Mouse (Mus musculus): ENCODE data around the gene Prkch.

GRCm38 (mm10) chr12:73632671-73633244 lies 48.2 kb downstream of the Prkch start:
- TF ChIP-seq CTCF (IDR thresholded peaks at IDR 0.05; ENCODE audit: borderline replicate concordance, control insufficient read depth, extremely low read depth, insufficient read depth, low read length, poor library complexity) (no peak), POLR2A (IDR thresholded peaks at IDR 0.05; ENCODE audit: control insufficient read depth, extremely low read depth, insufficient read depth, low read length, poor library complexity) (no peak)

Measured in thymus, adult 2 months (tissue).